Comparison of ENCODE assay signal across 28 mouse cellular contexts in the genomic region with DNA sequence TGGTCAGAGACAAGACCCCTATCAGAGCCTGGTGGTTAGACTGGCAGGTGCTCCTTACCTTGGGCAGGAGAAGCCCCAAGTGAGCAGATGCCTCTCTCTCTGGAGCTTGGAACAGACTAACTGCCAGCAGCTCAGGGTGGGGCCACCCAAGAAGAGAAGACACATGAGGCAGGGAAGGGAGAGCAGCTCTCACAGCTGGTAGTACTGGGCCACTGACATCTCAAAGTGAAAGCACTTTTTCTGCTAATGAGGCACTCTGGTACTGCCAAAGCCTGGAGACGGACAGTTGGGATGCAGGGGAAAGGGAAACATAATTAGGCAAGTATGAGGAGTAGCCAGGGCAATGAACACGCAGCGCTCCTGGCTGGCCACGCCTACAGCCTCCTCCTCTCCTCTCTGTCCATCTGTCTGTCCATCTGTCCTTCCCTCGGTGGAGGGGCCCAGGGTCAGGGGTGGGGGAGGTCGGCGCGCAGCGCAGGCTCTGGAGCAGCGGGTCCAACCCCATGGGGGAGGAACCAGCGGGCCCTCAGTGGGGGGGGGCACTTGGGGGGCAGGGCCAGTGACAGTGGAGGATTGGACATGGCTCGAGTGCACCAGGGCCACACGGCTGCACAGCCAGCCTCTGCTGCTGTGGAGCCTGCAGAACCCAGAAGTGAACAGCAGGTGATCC. TPM values are rescaled to one million over a fixed set of nuclear protein-coding genes. Genes with fewer than 3 reads are reported as not detected.
DNase-seq lines count a peak whose midpoint lies in the region; ATAC-seq and TF ChIP-seq lines count a peak whose summit lies in the region.
"Had no signal": no experiment of that assay in that cellular context is flagged by ENCODE, and none has a peak within 500 bp of the region (broad histone marks: within the 10 kb centered on the region; RNA-seq: fewer than 3 reads in every experiment).

No protein-coding gene starts in this region.

- ATAC-seq in heart, embryonic 11.5 days (replicated peaks; ENCODE audit: insufficient number of reproducible peaks, low FRiP score, low TSS enrichment): no peak
- ATAC-seq: CD4-positive, CD25-positive, alpha-beta regulatory T cell, adult 4 months; inflammation-experienced regulatory T-cells, adult 6 months; liver, embryonic 12.5 days had no signal

- no peak overlapping the region for H3K9ac ChIP-seq in heart, embryonic 11.5 days (ENCODE audit: low read depth, low read length)
- H3K9ac ChIP-seq: limb, embryonic 13.5 days; liver, embryonic 12.5 days had no signal

- 0 out of 2 replicates have a peak, but pooled peaks cover 3% of the 10 kb centered on the region for H3K36me3 ChIP-seq in heart, embryonic 10.5 days
- H3K36me3 ChIP-seq in heart, embryonic 11.5 days (ENCODE audit: control insufficient read depth, insufficient read depth, low read length): no peaks in the 10 kb centered on the region
- H3K36me3 ChIP-seq: forebrain, embryonic 10.5 days; limb, embryonic 13.5 days; liver, embryonic 12.5 days had no signal

- TF ChIP-seq CTCF in left cerebral cortex, adult 2 months (IDR thresholded peaks at IDR 0.05): no peak

- H3K27ac ChIP-seq in heart, embryonic 10.5 days: no peak overlapping the region
- H3K27ac ChIP-seq in heart, embryonic 11.5 days (ENCODE audit: low read depth, low read length): no peak overlapping the region
- H3K27ac ChIP-seq in left cerebral cortex, adult 2 months: no peak overlapping the region
- H3K27ac ChIP-seq: forebrain, embryonic 10.5 days; heart, adult 2 months; layer of hippocampus, adult 2 months; limb, embryonic 13.5 days; liver, embryonic 12.5 days had no signal

- H3K4me2 ChIP-seq in heart, embryonic 11.5 days: no peak overlapping the region
- H3K4me2 ChIP-seq: limb, embryonic 13.5 days; liver, embryonic 12.5 days; midbrain, embryonic 11.5 days had no signal

- H3K4me1 ChIP-seq in heart, embryonic 10.5 days: peaks cover 4% of the 10 kb centered on the region
- H3K4me1 ChIP-seq in heart, embryonic 11.5 days (ENCODE audit: control insufficient read depth, insufficient read depth, low read length): no peaks in the 10 kb centered on the region
- H3K4me1 ChIP-seq: forebrain, embryonic 10.5 days; limb, embryonic 13.5 days; liver, embryonic 12.5 days had no signal

- 75% methylated on average over 13 of the region's 13 CpGs for WGBS in heart, embryonic 10.5 days
- WGBS in heart, embryonic 11.5 days (ENCODE audit: insufficient replicate concordance): 74% methylated on average over 13 of the region's 13 CpGs

- H3K4me3 ChIP-seq in heart, embryonic 10.5 days: no peak overlapping the region
- no peak overlapping the region for H3K4me3 ChIP-seq in heart, embryonic 11.5 days (ENCODE audit: low read depth, low read length)
- no peak overlapping the region for H3K4me3 ChIP-seq in left cerebral cortex, adult 2 months
- H3K4me3 ChIP-seq: forebrain, embryonic 10.5 days; heart, adult 2 months; layer of hippocampus, adult 2 months; limb, embryonic 13.5 days; liver, embryonic 12.5 days had no signal

- peak; percentile 83 to 84 for DNase-seq in cerebellum, postnatal 10 days
- no peak for DNase-seq in cerebellum, adult 11 months
- peak; percentile 69 for DNase-seq in heart, embryonic 10.5 days (ENCODE audit: low spot score)
- peak; percentile 70 for DNase-seq in left cerebral cortex, postnatal 4 days
- no peak for DNase-seq in left cerebral cortex, adult 2 months (ENCODE audit: extremely low spot score in 1 of 2, low spot score in 2 of 2)
- DNase-seq in cerebellum, postnatal 36 days: peak; percentile 3 to 7
- DNase-seq in lung, adult 18-20 months: no peak
- DNase-seq: adrenal gland, postnatal 36 days; gastrocnemius, postnatal 25 days; heart, adult 2 months; heart, postnatal 4 days; kidney, adult 18-20 months; lung, adult 2 months; lung, postnatal 14 days; thymus, adult 18-20 months had no signal

- H3K27me3 ChIP-seq in heart, embryonic 10.5 days (ENCODE audit: insufficient read depth, poor library complexity, severe bottlenecking): no peaks in the 10 kb centered on the region
- H3K27me3 ChIP-seq in heart, embryonic 11.5 days (ENCODE audit: control insufficient read depth, insufficient read depth, low read length): no peaks in the 10 kb centered on the region
- H3K27me3 ChIP-seq: limb, embryonic 13.5 days; liver, embryonic 12.5 days had no signal

- H3K9me3 ChIP-seq in heart, embryonic 10.5 days: peaks cover 15% of the 10 kb centered on the region
- H3K9me3 ChIP-seq in heart, embryonic 11.5 days (replicated peaks; ENCODE audit: control insufficient read depth, low read length): peaks cover 7% of the 10 kb centered on the region

- intact Hi-C loops in left cerebral cortex, postnatal 4 days (cut with DNase I): no loop called here
- intact Hi-C loops in left cerebral cortex, adult 2 months (cut with DNase I): no loop called here

RNA-seq across cellular contexts. Expression of a gene that starts 12.0 kb away (rescaled TPM):
- 0.09 TPM in 1 of 2 replicates, not detected in the other for polyA plus RNA-seq in heart, embryonic 10.5 days (2016; fragmentation: Nextera tagmentation; extraction: Ambion mirVana)
- not detected in 2 replicates for polyA plus RNA-seq in heart, embryonic 11.5 days (2014; fragmentation: Nextera tagmentation; extraction: Ambion mirVana)
- 1 to 10 TPM in 1 of 2 experiments, under 1 TPM in 1; 0.89 to 1.2 TPM for total RNA-seq in left cerebral cortex, postnatal 4 days (2021)
- 1 to 10 TPM in 1 of 2 experiments, under 1 TPM in 1; 0.98 to 1.3 TPM for total RNA-seq in left cerebral cortex, adult 2 months (2021)
- total RNA-seq: common myeloid progenitor, adult 5-6 weeks; gastrocnemius, postnatal 25 days; heart, adult 2 months; heart, postnatal 4 days; megakaryocyte progenitor cell, adult 5-6 weeks; monocyte, adult 5-6 weeks; neutrophil, adult 5-6 weeks had no signal
- polyA plus RNA-seq: forebrain, embryonic 10.5 days; heart, embryonic 16.5 days; limb, embryonic 13.5 days; liver, embryonic 12.5 days; midbrain, embryonic 11.5 days had no signal

Comparison
In these comparisons a context has a peak if more than half of its experiments do, and no peak if none do; other contexts are left out.
1. DNase-seq: peak in cerebellum, postnatal 10 days (2 of 2), heart, embryonic 10.5 days (single experiment), left cerebral cortex, postnatal 4 days (single experiment) and cerebellum, postnatal 36 days (2 of 2); none in cerebellum, adult 11 months (single experiment), left cerebral cortex, adult 2 months (0 of 2) and lung, adult 18-20 months (0 of 2).